Mouse (Mus musculus): ENCODE data around the gene Tmem30b. TPM values are rescaled to one million over a fixed set of nuclear protein-coding genes. Genes with fewer than 3 reads are reported as not detected.

Tmem30b gene
- 204 TPM for polyA plus RNA-seq (2014; fragmentation: Illumina TruSeq; extraction: RNeasy Lipid Tissue Mini Kit (QIAGEN cat#74804); ENCODE audit: low replicate concordance)

DNA sequence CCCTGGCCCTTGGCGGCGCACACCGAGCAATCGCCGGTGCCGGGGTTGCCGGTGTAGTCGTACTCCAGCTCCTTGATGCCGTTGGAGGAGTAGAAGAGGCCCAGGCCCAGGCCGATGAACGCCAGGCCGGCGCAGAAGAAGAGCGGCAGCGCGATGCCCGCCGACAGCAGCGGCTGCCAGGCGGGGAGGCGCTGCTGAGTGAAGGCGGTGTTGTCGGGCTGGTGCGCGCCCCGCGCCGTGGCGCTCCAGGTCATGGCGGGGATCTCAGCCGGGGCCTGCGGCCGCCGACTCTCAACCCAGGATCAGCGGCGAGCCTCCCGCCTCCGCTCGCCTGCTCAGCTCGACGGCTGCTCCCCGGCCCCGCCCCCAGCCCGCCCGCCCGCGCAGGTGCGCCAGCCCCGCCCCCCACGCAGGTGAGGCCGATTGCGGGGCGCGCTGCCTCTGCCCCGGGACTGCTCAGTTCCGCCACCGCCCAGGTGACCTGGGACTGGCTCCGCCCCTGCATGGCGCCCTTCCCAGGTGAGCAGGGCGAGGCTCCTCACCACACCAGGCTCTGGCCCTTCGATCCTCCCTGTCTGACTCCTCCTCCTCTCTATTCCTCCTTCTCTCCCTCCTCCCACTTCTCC lies at the start of gene Tmem30b:
Gene Tmem30b (minus strand): TSS at position 307 of the 626 bp plus-strand sequence.

DNA sequence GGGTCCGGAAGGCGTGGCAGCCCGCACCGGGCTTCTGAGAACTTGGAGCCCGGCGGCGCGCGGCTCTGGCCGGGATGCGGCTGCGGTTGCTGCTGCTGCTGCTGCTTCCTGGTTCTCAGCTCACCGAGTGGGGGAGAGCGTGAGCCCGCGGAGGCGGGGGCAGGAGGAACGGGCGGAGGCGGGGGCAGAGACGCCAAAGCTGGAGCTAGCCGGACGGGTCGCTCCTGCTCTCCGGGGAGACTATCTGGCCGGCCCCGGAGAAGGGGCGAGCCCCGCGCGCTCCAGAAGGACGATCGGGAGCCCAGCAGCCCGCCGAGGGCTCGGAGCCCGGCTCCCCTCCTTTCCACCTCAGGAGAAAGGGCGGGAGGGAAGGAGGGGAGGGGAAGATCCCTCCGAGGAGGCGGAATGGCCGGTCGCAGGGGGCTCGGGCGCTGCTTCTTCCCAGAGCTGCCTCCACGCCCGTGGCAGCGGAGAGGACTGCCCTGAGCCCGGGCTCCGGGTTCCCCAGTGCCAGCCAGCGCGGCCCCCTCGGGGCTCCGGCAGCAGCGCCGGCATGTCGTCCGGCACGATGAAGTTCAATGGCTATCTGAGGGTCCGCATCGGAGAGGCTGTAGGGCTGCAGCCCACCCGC lies 38.5 kb upstream of the Tmem30b start, which contains the start of gene Prkch:
Gene Prkch (plus strand): TSS at position 187 of the 631 bp plus-strand sequence.

Other genes starting within 250 kb of the Tmem30b start
- gene Prkch, start 38.4 kb upstream of the Tmem30b start, polyA plus RNA-seq (2014; fragmentation: Illumina TruSeq; extraction: RNeasy Lipid Tissue Mini Kit (QIAGEN cat#74804); ENCODE audit: low replicate concordance): 3.2 TPM

Measured in small intestine, adult 10 weeks (tissue).